Mouse (Mus musculus): ENCODE measurements around the gene Metap1d. TPM values are rescaled to one million over a fixed set of nuclear protein-coding genes. Genes with fewer than 3 reads are reported as not detected.

Gene Metap1d
- polyA plus RNA-seq, 1 experiment from 2014 or later, result 36.9 TPM

DNA sequence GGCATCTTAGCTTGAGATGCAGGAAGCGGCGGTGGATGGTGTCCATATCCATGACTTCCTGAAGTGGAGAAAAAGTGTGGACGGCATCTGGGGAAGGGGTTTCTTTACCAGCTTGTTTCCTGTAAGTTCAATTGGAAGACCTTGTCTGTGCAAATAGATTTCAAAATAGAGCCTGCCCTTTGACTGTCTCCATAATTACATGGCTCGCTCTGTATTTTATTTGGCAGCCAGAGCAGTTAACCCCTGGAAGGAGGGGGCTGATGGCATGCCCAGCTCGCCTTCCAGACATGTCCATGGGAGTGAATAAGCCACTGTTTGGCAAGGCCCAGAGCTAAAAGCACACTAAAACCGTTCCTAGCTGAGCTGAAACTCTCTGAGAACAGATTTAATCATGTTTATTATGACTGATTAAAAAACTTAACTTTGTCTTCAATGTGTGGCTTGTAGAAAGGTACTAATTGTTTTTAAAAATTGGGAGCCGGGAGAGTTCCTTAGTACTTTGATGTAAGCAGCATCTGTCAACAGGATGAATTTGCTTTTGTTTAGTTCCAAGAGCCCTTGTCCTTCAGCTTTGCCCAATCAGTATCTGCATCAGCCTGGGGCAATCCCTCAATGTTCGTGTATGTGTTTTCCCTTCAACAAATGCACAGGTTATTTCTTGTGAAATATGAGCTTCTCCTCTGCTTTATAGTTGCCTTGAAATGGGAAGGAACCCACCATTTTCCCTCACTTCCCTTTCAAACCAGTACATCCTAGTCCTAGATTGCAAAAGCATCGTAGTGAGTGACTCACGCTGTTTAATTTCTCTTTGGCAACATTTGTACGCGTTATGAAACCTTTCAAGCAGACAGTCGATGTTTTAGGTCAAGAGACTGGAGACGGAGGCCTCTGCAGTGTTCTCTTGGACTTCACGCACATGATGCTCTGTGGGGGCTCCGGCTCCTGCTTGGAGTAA lies 46.5 kb downstream of the Metap1d start:
- H3K4me2 ChIP-seq (ENCODE audit: low read length), result no peak overlapping the region
- H3K4me1 ChIP-seq (ENCODE audit: control insufficient read depth, insufficient read depth, low read length), result peaks cover 5% of the 10 kb centered on the region
- no peaks in the 10 kb centered on the region for H3K27me3 ChIP-seq (ENCODE audit: control insufficient read depth, insufficient read depth, low read length)
- DNase-seq (no peak), ATAC-seq (ENCODE audit: low FRiP score, low TSS enrichment) (no peak)
- no peaks in the 10 kb centered on the region for H3K36me3 ChIP-seq (ENCODE audit: control insufficient read depth, insufficient read depth, low read length)
- no peak overlapping the region for H3K27ac ChIP-seq (replicated peaks; ENCODE audit: low read depth, low read length)
- WGBS, result 78% methylated on average over 16 of the region's 16 CpGs
- H3K9me3 ChIP-seq (ENCODE audit: control insufficient read depth, low read length), result no peaks in the 10 kb centered on the region
- no peak overlapping the region for H3K4me3 ChIP-seq (replicated peaks; ENCODE audit: low read depth, low read length)
- H3K9ac ChIP-seq (replicated peaks; ENCODE audit: low read length), result no peak overlapping the region

DNA sequence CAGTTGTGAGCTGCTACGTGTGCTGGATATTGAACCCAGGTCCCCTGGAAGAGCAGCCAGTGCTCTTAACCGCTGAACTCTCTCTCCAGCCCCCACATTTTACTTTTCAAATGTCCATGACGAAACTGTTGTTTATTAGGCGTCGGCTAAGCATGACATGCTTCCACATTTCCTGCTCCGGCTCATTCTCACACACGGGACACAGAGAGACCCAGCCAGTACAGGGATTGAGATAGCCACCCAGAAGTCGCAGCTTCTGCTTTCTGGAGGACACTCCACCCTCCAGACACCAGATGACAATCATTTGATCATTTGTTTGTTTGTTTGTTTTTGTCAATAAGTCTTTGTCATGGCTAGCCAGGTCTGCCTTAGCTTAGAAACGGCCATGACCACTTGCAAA lies 51.8 kb downstream of the Metap1d start:
- WGBS, result 87% methylated on average over 9 of the region's 9 CpGs
- H3K36me3 ChIP-seq (ENCODE audit: control insufficient read depth, insufficient read depth, low read length), result no peaks in the 10 kb centered on the region
- DNase-seq, result no peak
- no peaks in the 10 kb centered on the region for H3K9me3 ChIP-seq (ENCODE audit: control insufficient read depth, low read length)
- H3K4me3 ChIP-seq (replicated peaks; ENCODE audit: low read depth, low read length), result no peak overlapping the region
- H3K9ac ChIP-seq (replicated peaks; ENCODE audit: low read length), result no peak overlapping the region
- H3K27ac ChIP-seq (replicated peaks; ENCODE audit: low read depth, low read length), result no peak overlapping the region
- no peak overlapping the region for H3K4me2 ChIP-seq (ENCODE audit: low read length)
- no peak for ATAC-seq (ENCODE audit: low FRiP score, low TSS enrichment)
- no peaks in the 10 kb centered on the region for H3K27me3 ChIP-seq (ENCODE audit: control insufficient read depth, insufficient read depth, low read length)
- H3K4me1 ChIP-seq (ENCODE audit: control insufficient read depth, insufficient read depth, low read length), result no peaks in the 10 kb centered on the region

DNA sequence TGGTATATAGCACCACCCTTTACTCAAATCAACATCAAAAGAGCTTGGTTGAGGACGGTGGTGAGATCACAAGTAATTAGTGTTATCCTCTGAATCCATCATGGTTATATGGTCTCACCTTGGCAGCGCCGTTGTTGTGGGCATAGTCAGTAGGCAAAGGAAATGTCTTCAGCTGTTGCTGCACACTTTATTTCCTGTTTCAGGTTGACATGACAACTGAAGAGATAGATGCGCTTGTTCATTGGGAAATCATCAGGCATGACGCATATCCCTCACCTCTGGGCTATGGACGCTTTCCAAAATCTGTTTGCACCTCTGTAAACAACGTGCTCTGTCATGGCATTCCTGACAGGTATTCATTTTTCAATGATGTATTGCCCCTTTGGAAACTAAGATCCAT lies 58.1 kb downstream of the Metap1d start:
- ATAC-seq (ENCODE audit: low FRiP score, low TSS enrichment), result no peak
- WGBS, result 96% methylated on average over 7 of the region's 7 CpGs
- Histone ChIP-seq H3K4me2 (ENCODE audit: low read length) (no peak overlapping the region), H3K4me1 (ENCODE audit: control insufficient read depth, insufficient read depth, low read length) (no peaks in the 10 kb centered on the region), H3K36me3 (ENCODE audit: control insufficient read depth, insufficient read depth, low read length) (no peaks in the 10 kb centered on the region), H3K27me3 (ENCODE audit: control insufficient read depth, insufficient read depth, low read length) (peaks cover 16% of the 10 kb centered on the region; the same call in 1 of the 2 replicates), H3K9ac (replicated peaks; ENCODE audit: low read length) (no peak overlapping the region), H3K4me3 (replicated peaks; ENCODE audit: low read depth, low read length) (no peak overlapping the region), H3K9me3 (ENCODE audit: control insufficient read depth, low read length) (no peaks in the 10 kb centered on the region), H3K27ac (replicated peaks; ENCODE audit: low read depth, low read length) (no peak overlapping the region)
- DNase-seq, result no peak

DNA sequence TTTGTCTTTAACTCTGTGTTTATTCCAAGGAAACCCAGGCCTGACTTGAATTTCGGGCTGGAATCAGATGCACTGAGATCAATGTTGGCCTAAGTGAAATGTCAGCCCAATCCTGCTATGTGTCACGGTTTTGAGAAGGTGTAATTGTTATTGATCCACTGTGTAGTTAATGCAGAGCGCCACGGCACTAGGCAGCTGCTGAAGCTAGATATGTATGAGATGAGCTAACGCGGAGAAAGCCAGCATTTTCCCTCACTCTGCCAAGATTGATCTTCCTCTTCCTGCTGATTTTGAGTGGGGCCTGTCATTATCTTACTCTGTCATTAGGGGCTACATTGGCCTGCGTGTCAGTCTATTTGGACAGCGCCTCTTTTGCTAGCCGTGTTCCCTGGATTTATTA lies 59.2 kb downstream of the Metap1d start:
- Histone ChIP-seq H3K4me3 (replicated peaks; ENCODE audit: low read depth, low read length) (no peak overlapping the region), H3K9ac (replicated peaks; ENCODE audit: low read length) (no peak overlapping the region), H3K4me1 (ENCODE audit: control insufficient read depth, insufficient read depth, low read length) (no peaks in the 10 kb centered on the region), H3K4me2 (ENCODE audit: low read length) (no peak overlapping the region), H3K27ac (replicated peaks; ENCODE audit: low read depth, low read length) (no peak overlapping the region), H3K9me3 (ENCODE audit: control insufficient read depth, low read length) (no peaks in the 10 kb centered on the region), H3K36me3 (ENCODE audit: control insufficient read depth, insufficient read depth, low read length) (no peaks in the 10 kb centered on the region), H3K27me3 (ENCODE audit: control insufficient read depth, insufficient read depth, low read length) (peaks cover 20% of the 10 kb centered on the region)
- ATAC-seq (ENCODE audit: low FRiP score, low TSS enrichment), result no peak
- 61% methylated on average over 9 of the region's 9 CpGs for WGBS
- DNase-seq, result peak; percentile 46

DNA sequence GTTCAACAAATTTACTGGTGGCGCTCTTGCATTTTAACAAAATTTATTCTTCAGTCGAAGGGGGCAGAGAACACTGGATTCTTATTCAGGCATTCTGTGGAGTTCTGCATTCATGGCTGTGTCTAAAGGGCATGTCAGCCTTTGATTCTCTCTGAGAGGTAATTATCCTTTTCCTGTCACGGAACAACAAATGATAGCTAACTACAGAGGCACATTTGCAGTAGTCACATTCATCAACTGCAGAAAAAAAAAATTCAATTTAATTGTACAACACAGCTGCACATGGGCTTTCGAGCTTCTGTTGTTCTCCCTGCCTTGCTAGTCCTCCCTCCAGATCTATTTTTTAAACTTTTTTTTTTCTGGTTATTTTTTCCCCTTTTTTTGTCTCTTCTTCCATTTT lies 63.9 kb downstream of the Metap1d start:
- ATAC-seq (ENCODE audit: low FRiP score, low TSS enrichment), result no peak
- Histone ChIP-seq H3K4me2 (ENCODE audit: low read length) (no peak overlapping the region), H3K27ac (replicated peaks; ENCODE audit: low read depth, low read length) (no peak overlapping the region), H3K36me3 (ENCODE audit: control insufficient read depth, insufficient read depth, low read length) (no peaks in the 10 kb centered on the region), H3K9me3 (ENCODE audit: control insufficient read depth, low read length) (no peaks in the 10 kb centered on the region), H3K9ac (replicated peaks; ENCODE audit: low read length) (no peak overlapping the region), H3K27me3 (ENCODE audit: control insufficient read depth, insufficient read depth, low read length) (peaks cover 61% of the 10 kb centered on the region), H3K4me1 (ENCODE audit: control insufficient read depth, insufficient read depth, low read length) (no peaks in the 10 kb centered on the region), H3K4me3 (replicated peaks; ENCODE audit: low read depth, low read length) (no peak overlapping the region)
- WGBS, result 20% methylated on average over 4 of the region's 4 CpGs
- peak; percentile 25 for DNase-seq

DNA sequence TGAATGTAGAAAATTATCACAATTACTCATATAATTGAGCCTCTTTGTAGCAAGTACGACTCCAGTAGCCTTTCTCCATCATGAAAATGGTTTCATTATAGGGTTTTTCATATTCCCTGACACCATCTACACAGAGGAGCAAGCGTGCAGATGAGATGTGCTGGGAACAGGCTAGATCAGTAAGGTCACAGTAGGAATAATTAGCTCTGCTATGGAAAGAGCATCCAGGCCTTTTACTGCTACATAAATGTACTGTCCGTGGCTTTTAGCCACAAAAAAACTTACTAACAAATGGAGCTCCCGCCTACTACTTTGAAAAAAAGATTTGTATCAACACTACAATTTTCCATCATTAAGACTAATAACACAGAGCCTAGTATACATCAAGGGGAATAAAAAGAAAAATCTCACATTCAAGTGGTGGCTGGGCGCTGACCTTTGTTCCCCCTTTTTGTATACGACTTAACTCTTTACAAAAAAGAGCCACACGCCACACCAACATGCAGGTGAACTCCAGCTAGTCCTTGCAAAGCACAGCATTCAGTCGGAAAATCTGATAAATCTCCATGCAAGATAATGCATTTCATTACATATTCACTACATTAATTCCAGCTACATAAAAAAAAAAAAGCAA lies 64.5 kb downstream of the Metap1d start:
- H3K9ac ChIP-seq (replicated peaks; ENCODE audit: low read length), result no peak overlapping the region

DNA sequence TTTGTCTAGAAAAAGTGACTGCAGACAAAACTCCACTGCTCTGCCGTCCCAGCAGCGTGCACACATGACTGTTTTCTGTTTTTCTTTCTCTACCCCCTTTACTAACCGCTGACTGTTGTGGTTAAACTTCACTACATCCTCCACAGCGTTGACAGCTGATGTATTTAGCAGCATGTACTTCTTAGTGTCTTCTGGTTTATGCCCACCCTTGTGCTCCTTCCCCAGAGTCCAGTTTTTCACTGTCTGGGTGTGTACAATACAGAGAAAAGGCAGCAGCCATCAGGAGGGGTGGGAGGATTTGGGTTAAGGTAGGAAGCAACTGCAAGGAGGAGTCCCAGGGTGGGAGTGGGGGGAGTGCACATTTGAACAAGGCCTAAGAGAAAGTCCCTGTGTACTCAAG lies 69.8 kb downstream of the Metap1d start:
- Histone ChIP-seq H3K36me3 (ENCODE audit: control insufficient read depth, insufficient read depth, low read length) (no peaks in the 10 kb centered on the region), H3K27ac (replicated peaks; ENCODE audit: low read depth, low read length) (no peak overlapping the region), H3K27me3 (ENCODE audit: control insufficient read depth, insufficient read depth, low read length) (peaks cover 89% of the 10 kb centered on the region), H3K9ac (replicated peaks; ENCODE audit: low read length) (no peak overlapping the region), H3K4me1 (ENCODE audit: control insufficient read depth, insufficient read depth, low read length) (no peaks in the 10 kb centered on the region), H3K4me3 (replicated peaks; ENCODE audit: low read depth, low read length) (no peak overlapping the region), H3K9me3 (ENCODE audit: control insufficient read depth, low read length) (no peaks in the 10 kb centered on the region), H3K4me2 (ENCODE audit: low read length) (no peak overlapping the region)
- ATAC-seq (ENCODE audit: low FRiP score, low TSS enrichment) (no peak), DNase-seq (no peak)
- WGBS, result 77% methylated on average over 4 of the region's 4 CpGs

More for the DNA sequence above, 64.5 kb downstream of the Metap1d start:
- Histone ChIP-seq H3K4me2 (ENCODE audit: low read length) (no peak overlapping the region), H3K36me3 (ENCODE audit: control insufficient read depth, insufficient read depth, low read length) (no peaks in the 10 kb centered on the region), H3K4me3 (replicated peaks; ENCODE audit: low read depth, low read length) (no peak overlapping the region), H3K27me3 (ENCODE audit: control insufficient read depth, insufficient read depth, low read length) (peaks cover 64% of the 10 kb centered on the region), H3K4me1 (ENCODE audit: control insufficient read depth, insufficient read depth, low read length) (no peaks in the 10 kb centered on the region), H3K27ac (replicated peaks; ENCODE audit: low read depth, low read length) (no peak overlapping the region), H3K9me3 (ENCODE audit: control insufficient read depth, low read length) (no peaks in the 10 kb centered on the region)
- no peak for ATAC-seq (ENCODE audit: low FRiP score, low TSS enrichment)
- whole genome bisulfite sequencing, result 29% methylated on average over 8 of the region's 8 CpGs
- DNase-seq, result no peak

DNA sequence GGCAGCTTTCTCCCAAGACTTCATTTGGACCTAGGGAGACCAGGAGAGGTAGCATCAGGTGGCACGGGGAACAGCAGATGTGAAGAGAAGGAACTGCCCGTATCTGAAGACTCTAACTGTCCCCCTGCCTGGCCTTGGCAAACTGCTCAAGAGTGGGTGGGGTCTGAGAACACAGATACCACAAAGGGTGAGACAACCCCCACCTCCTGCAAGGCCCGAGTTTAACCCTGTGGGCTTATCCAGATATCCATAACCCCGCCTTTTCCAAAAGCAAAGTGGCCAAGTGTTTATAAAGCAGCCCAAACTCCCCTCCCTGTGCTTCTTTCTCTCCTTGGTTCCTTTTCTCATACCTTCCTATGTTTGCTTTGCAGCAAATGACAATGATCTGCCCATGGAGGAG lies 70.4 kb downstream of the Metap1d start:
- no peaks in the 10 kb centered on the region for H3K4me1 ChIP-seq (ENCODE audit: control insufficient read depth, insufficient read depth, low read length)
- no peaks in the 10 kb centered on the region for H3K9me3 ChIP-seq (ENCODE audit: control insufficient read depth, low read length)
- H3K4me2 ChIP-seq (ENCODE audit: low read length), result no peak overlapping the region
- DNase-seq (no peak), ATAC-seq (ENCODE audit: low FRiP score, low TSS enrichment) (no peak)
- H3K36me3 ChIP-seq (ENCODE audit: control insufficient read depth, insufficient read depth, low read length), result no peaks in the 10 kb centered on the region
- H3K27ac ChIP-seq (replicated peaks; ENCODE audit: low read depth, low read length), result no peak overlapping the region
- H3K4me3 ChIP-seq (replicated peaks; ENCODE audit: low read depth, low read length), result no peak overlapping the region
- H3K9ac ChIP-seq (replicated peaks; ENCODE audit: low read length), result no peak overlapping the region
- peaks cover 89% of the 10 kb centered on the region for H3K27me3 ChIP-seq (ENCODE audit: control insufficient read depth, insufficient read depth, low read length)
- 50% methylated on average over 4 of the region's 4 CpGs for WGBS

DNA sequence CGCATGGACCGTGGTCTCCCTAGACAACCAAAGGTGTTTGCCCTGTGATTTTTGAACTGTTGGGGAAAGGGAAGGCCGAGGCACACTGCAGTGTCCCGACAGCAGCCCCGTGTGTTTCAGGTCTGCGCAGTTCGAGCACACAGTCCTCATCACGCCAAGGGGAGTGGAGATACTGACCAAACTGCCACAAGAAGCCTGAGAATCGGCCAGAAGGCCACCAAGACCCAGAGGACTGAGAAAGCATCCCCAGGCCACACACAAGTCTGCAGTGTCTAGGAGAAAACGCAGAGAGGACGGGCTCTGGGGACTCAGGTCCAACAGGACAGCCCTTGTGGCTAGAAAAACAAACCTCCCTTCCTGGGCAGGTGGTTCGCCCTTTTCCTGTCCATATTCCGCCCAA lies 71.7 kb downstream of the Metap1d start:
- ATAC-seq (ENCODE audit: low FRiP score, low TSS enrichment) (no peak), DNase-seq (no peak)
- H3K9me3 ChIP-seq (ENCODE audit: control insufficient read depth, low read length), result no peaks in the 10 kb centered on the region
- H3K4me3 ChIP-seq (replicated peaks; ENCODE audit: low read depth, low read length), result no peak overlapping the region
- no peaks in the 10 kb centered on the region for H3K36me3 ChIP-seq (ENCODE audit: control insufficient read depth, insufficient read depth, low read length)
- H3K27ac ChIP-seq (replicated peaks; ENCODE audit: low read depth, low read length), result no peak overlapping the region
- 27% methylated on average over 13 of the region's 13 CpGs for WGBS
- no peak overlapping the region for H3K4me2 ChIP-seq (ENCODE audit: low read length)
- peaks cover 91% of the 10 kb centered on the region for H3K27me3 ChIP-seq (ENCODE audit: control insufficient read depth, insufficient read depth, low read length)
- no peaks in the 10 kb centered on the region for H3K4me1 ChIP-seq (ENCODE audit: control insufficient read depth, insufficient read depth, low read length)
- no peak overlapping the region for H3K9ac ChIP-seq (replicated peaks; ENCODE audit: low read length)
